Mouse (Mus musculus): ENCODE measurements around the gene Zfp710. TPM values are rescaled to one million over a fixed set of nuclear protein-coding genes. Genes with fewer than 3 reads are reported as not detected.

The Zfp710 gene
- total RNA-seq, 1 experiment = 39.8 TPM

- peaks cover 58% of the 10 kb centered on the region for H3K36me3 ChIP-seq (ENCODE audit: control insufficient read depth, insufficient read depth, low read length, poor library complexity, severe bottlenecking)
- TF ChIP-seq HCFC1 (IDR thresholded peaks at IDR 0.05; ENCODE audit: borderline replicate concordance, insufficient read depth, low read length) = no peak
- peak; percentile 97 for TF ChIP-seq ZNF384 (IDR thresholded peaks at IDR 0.05; ENCODE audit: low read depth, low read length)
- in situ Hi-C loops (cut with MboI; ENCODE audit: low sequenced_read_pairs in 2 of 2, unreplicated experiment in 2 of 2) = no loop called here
These were observed 59.9 kb downstream of the Zfp710 start for GRCm38 (mm10) chr7:80084484-80084931.

GRCm38 (mm10) chr7:80085970-80086715 lies 61.5 kb downstream of the Zfp710 start:
- Histone ChIP-seq H3K4me1 (ENCODE audit: control insufficient read depth in 2 of 2, insufficient read depth in 2 of 2, low read length in 2 of 2, poor library complexity in 1 of 2) (peaks cover 0 to 20% of the 10 kb centered on the region in 2 experiments; a peak in 2 of 4 replicates), H3K36me3 (ENCODE audit: control insufficient read depth, insufficient read depth, low read length, poor library complexity, severe bottlenecking) (peaks cover 68% of the 10 kb centered on the region), H3K4me3 (ENCODE audit: insufficient read depth in 1 of 2, low read depth in 1 of 2, low read length in 2 of 2, poor library complexity in 1 of 2, severe bottlenecking in 1 of 2) (peak overlapping the region in 1 of 2 experiments; percentile 11; a peak in 1 of 4 replicates), H3K9ac (ENCODE audit: insufficient read depth, low read depth, low read length, poor library complexity, severe bottlenecking) (no peak overlapping the region), H3K27ac (ENCODE audit: insufficient read depth, low read depth, low read length, poor library complexity, severe bottlenecking) (peak overlapping the region; percentile 5; the same call in 1 of the 2 replicates), H3K9me3 (ENCODE audit: control insufficient read depth, insufficient read depth, low read depth, low read length) (no peaks in the 10 kb centered on the region)
- no peak for TF ChIP-seq ZC3H11A (IDR thresholded peaks at IDR 0.05; ENCODE audit: borderline replicate concordance, low read depth, low read length)
- TF ChIP-seq MAFK (IDR thresholded peaks at IDR 0.05; ENCODE audit: insufficient read depth, low read depth, low read length) = 0 out of 2 replicates have a peak, but pooled peaks have one; percentile 60
- in situ Hi-C loops (cut with MboI; ENCODE audit: low sequenced_read_pairs in 2 of 2, unreplicated experiment in 2 of 2) = no loop called here
- no peak for DNase-seq (ENCODE audit: low read depth, low spot score)

More at GRCm38 (mm10) chr7:80084484-80084931, 59.9 kb downstream of the Zfp710 start:
- Histone ChIP-seq H3K9me3 (ENCODE audit: control insufficient read depth, insufficient read depth, low read depth, low read length) (no peaks in the 10 kb centered on the region), H3K9ac (ENCODE audit: insufficient read depth, low read depth, low read length, poor library complexity, severe bottlenecking) (no peak overlapping the region), H3K4me3 (ENCODE audit: insufficient read depth in 1 of 2, low read depth in 1 of 2, low read length in 2 of 2, poor library complexity in 1 of 2, severe bottlenecking in 1 of 2) (no peak overlapping the region), H3K27ac (ENCODE audit: insufficient read depth, low read depth, low read length, poor library complexity, severe bottlenecking) (no peak overlapping the region), H3K4me1 (ENCODE audit: control insufficient read depth in 2 of 2, insufficient read depth in 2 of 2, low read length in 2 of 2, poor library complexity in 1 of 2) (peaks cover 2 to 19% of the 10 kb centered on the region in 2 experiments; a peak in 2 of 4 replicates)
- DNase-seq (ENCODE audit: low read depth, low spot score) = peak; percentile 90

GRCm38 (mm10) chr7:80088191-80088590 lies 63.6 kb downstream of the Zfp710 start:
- no peak for DNase-seq (ENCODE audit: low read depth, low spot score)
- no peak overlapping the region for H3K4me3 ChIP-seq (ENCODE audit: insufficient read depth in 1 of 2, low read depth in 1 of 2, low read length in 2 of 2, poor library complexity in 1 of 2, severe bottlenecking in 1 of 2)
- H3K27ac ChIP-seq (ENCODE audit: insufficient read depth, low read depth, low read length, poor library complexity, severe bottlenecking) = no peak overlapping the region
- H3K36me3 ChIP-seq (ENCODE audit: control insufficient read depth, insufficient read depth, low read length, poor library complexity, severe bottlenecking) = peaks cover 67% of the 10 kb centered on the region
- H3K9ac ChIP-seq (ENCODE audit: insufficient read depth, low read depth, low read length, poor library complexity, severe bottlenecking) = no peak overlapping the region
- no peaks in the 10 kb centered on the region for H3K9me3 ChIP-seq (ENCODE audit: control insufficient read depth, insufficient read depth, low read depth, low read length)
- peaks cover 0 to 24% of the 10 kb centered on the region in 2 experiments; a peak in 2 of 4 replicates for H3K4me1 ChIP-seq (ENCODE audit: control insufficient read depth in 2 of 2, insufficient read depth in 2 of 2, low read length in 2 of 2, poor library complexity in 1 of 2)
- in situ Hi-C loops (cut with MboI; ENCODE audit: low sequenced_read_pairs in 2 of 2, unreplicated experiment in 2 of 2) = no loop called here
- no peak for TF ChIP-seq MAFK (IDR thresholded peaks at IDR 0.05; ENCODE audit: insufficient read depth, low read depth, low read length)

- no peak for TF ChIP-seq ZNF384 (IDR thresholded peaks at IDR 0.05; ENCODE audit: low read depth, low read length)
- TF ChIP-seq MAFK (IDR thresholded peaks at IDR 0.05; ENCODE audit: insufficient read depth, low read depth, low read length) = no peak
- no peak for TF ChIP-seq CHD2 (IDR thresholded peaks at IDR 0.05; ENCODE audit: low read depth, low read length)
- TF ChIP-seq ZC3H11A (IDR thresholded peaks at IDR 0.05; ENCODE audit: borderline replicate concordance, low read depth, low read length) = no peak
- no peak for TF ChIP-seq HCFC1 (IDR thresholded peaks at IDR 0.05; ENCODE audit: borderline replicate concordance, insufficient read depth, low read length)
- in situ Hi-C loops (cut with MboI; ENCODE audit: low sequenced_read_pairs in 2 of 2, unreplicated experiment in 2 of 2) = no loop called here
- no peaks in the 10 kb centered on the region for H3K9me3 ChIP-seq (ENCODE audit: control insufficient read depth, insufficient read depth, low read depth, low read length)
- H3K9ac ChIP-seq (ENCODE audit: insufficient read depth, low read depth, low read length, poor library complexity, severe bottlenecking) = no peak overlapping the region
- no peak for DNase-seq (ENCODE audit: low read depth, low spot score)
- H3K4me3 ChIP-seq (ENCODE audit: insufficient read depth in 1 of 2, low read depth in 1 of 2, low read length in 2 of 2, poor library complexity in 1 of 2, severe bottlenecking in 1 of 2) = no peak overlapping the region
- H3K27ac ChIP-seq (ENCODE audit: insufficient read depth, low read depth, low read length, poor library complexity, severe bottlenecking) = no peak overlapping the region
- peaks cover 70% of the 10 kb centered on the region for H3K36me3 ChIP-seq (ENCODE audit: control insufficient read depth, insufficient read depth, low read length, poor library complexity, severe bottlenecking)
- peaks cover 0 to 22% of the 10 kb centered on the region in 2 experiments; a peak in 2 of 4 replicates for H3K4me1 ChIP-seq (ENCODE audit: control insufficient read depth in 2 of 2, insufficient read depth in 2 of 2, low read length in 2 of 2, poor library complexity in 1 of 2)
These were observed 65.8 kb downstream of the Zfp710 start for GRCm38 (mm10) chr7:80090191-80091003.

Data from ES-E14 (cell line).